Mouse (Mus musculus): ENCODE measurements around the gene Coro1a. TPM values are rescaled to one million over a fixed set of nuclear protein-coding genes. Genes with fewer than 3 reads are reported as not detected.

Coro1a gene
- polyA plus RNA-seq, 1 experiment = 204 TPM

DNA sequence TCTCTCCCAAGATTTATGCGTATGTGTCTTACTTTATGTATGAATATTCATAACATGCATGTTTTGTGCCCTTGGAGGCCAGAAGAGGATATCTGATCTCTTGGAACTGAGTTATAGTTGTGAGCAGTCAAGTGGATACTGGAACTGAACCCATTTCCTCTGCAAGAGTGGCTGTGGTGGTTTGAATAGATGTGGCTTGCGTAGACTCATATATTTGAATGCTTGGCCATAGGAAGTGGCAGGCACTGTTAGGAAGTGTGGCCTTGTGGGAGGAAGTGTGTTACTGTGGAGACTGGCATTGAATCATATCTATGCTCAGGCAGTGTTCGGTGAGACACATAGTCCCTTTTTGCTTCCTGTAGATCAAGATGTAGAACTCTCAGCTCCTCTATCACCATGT lies 51.9 kb downstream of the Coro1a start:
- TF ChIP-seq CTCF (IDR thresholded peaks at IDR 0.05; ENCODE audit: extremely low read depth, insufficient read depth, low read length) (no peak), POLR2A (IDR thresholded peaks at IDR 0.05; ENCODE audit: extremely low read depth, insufficient read depth, low read length) (no peak)
- Histone ChIP-seq H3K27ac (ENCODE audit: insufficient read depth, low read length) (no peak overlapping the region), H3K4me1 (ENCODE audit: control insufficient read depth, insufficient read depth, low read length) (no peaks in the 10 kb centered on the region), H3K4me3 (ENCODE audit: insufficient read depth, low read length) (no peak overlapping the region)

DNA sequence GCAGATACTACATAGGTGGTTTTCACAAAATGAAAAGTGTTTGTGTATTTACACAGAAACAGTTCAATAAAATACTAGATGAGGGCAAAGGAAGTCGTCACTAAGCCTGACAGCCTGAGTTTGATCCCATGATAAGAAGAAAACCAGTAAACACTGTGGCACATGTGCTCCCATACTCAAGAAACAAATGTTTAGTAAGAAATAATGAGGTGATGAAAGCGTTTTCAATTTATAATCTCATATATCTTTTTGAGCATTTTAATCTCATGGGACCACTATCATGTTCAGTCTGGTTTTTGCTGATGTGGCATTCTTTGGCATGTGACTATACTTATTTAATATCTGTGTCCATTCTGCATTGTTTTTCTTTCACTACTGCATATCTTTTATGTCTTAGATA lies 53.6 kb downstream of the Coro1a start:
- H3K4me3 ChIP-seq (ENCODE audit: insufficient read depth, low read length) = no peak overlapping the region
- no peaks in the 10 kb centered on the region for H3K4me1 ChIP-seq (ENCODE audit: control insufficient read depth, insufficient read depth, low read length)
- no peak overlapping the region for H3K27ac ChIP-seq (ENCODE audit: insufficient read depth, low read length)
- TF ChIP-seq CTCF (IDR thresholded peaks at IDR 0.05; ENCODE audit: extremely low read depth, insufficient read depth, low read length) (no peak), POLR2A (IDR thresholded peaks at IDR 0.05; ENCODE audit: extremely low read depth, insufficient read depth, low read length) (no peak)

DNA sequence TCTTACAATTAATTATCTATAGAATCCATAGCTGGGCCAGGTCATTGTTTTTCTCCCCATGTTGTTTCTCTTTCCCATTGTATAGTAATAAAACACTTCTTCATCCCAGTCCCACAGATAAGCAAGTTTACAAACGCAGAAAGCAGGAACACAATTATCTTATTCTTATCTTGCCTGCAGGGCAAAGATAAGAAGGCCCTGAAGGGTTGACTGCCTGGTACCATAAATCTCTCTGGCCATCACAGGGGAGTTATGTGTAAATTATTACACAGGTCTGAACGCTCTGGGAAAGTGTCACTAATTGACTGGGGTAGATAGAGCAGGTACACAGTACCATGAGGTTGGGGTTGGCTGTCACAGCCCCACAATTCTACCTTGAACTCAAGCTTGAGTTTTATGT lies 56.7 kb downstream of the Coro1a start:
- no peak overlapping the region for H3K27ac ChIP-seq (ENCODE audit: insufficient read depth, low read length)
- no peaks in the 10 kb centered on the region for H3K4me1 ChIP-seq (ENCODE audit: control insufficient read depth, insufficient read depth, low read length)
- H3K4me3 ChIP-seq (ENCODE audit: insufficient read depth, low read length) = no peak overlapping the region
- no peak for TF ChIP-seq POLR2A (IDR thresholded peaks at IDR 0.05; ENCODE audit: extremely low read depth, insufficient read depth, low read length)
- no peak for TF ChIP-seq CTCF (IDR thresholded peaks at IDR 0.05; ENCODE audit: extremely low read depth, insufficient read depth, low read length)

Other genes starting within 250 kb of the Coro1a start
- gene Atp2a1, start 244.7 kb downstream of the Coro1a start, polyA plus RNA-seq (2012; rRNA removed) = 0.52 and 0.57 TPM in 2 replicates
- gene Sh2b1, start 232.4 kb downstream of the Coro1a start, polyA plus RNA-seq (2012; rRNA removed) = 63.7 and 66.0 TPM in 2 replicates
- gene Tufm, start 220.4 kb downstream of the Coro1a start, polyA plus RNA-seq (2012; rRNA removed) = 90.1 and 96.8 TPM in 2 replicates
- 119 and 129 TPM in 2 replicates for gene Atxn2l, start 204.3 kb downstream of the Coro1a start, polyA plus RNA-seq (2012; rRNA removed)
- gene Eif3c, start 141.4 kb downstream of the Coro1a start, polyA plus RNA-seq (2012; rRNA removed) = 102 and 103 TPM in 2 replicates
- 0.84 and 0.93 TPM in 2 replicates for gene Apobr, start 122.8 kb downstream of the Coro1a start, polyA plus RNA-seq (2012; rRNA removed)
- 41.8 and 42.3 TPM in 2 replicates for gene Cln3, start 122.0 kb downstream of the Coro1a start, polyA plus RNA-seq (2012; rRNA removed)
- gene Il27, start 112.8 kb downstream of the Coro1a start, polyA plus RNA-seq (2012; rRNA removed) = 0.19 TPM in 1 of 2 replicates, not detected in the other
- 21.6 and 23.1 TPM in 2 replicates for gene Nupr1, start 76.9 kb downstream of the Coro1a start, polyA plus RNA-seq (2012; rRNA removed)
- gene Sgf29, start 58.5 kb downstream of the Coro1a start, polyA plus RNA-seq (2012; rRNA removed) = 38.1 and 43.4 TPM in 2 replicates
- 14.1 and 16.5 TPM in 2 replicates for gene Sult1a1, start 31.4 kb downstream of the Coro1a start, polyA plus RNA-seq (2012; rRNA removed)
- gene Bola2, start 12.4 kb downstream of the Coro1a start, polyA plus RNA-seq (2012; rRNA removed) = 51.2 and 55.8 TPM in 2 replicates
- gene Slx1b, start 12.0 kb downstream of the Coro1a start, polyA plus RNA-seq (2012; rRNA removed) = 31.2 and 33.8 TPM in 2 replicates
- 246 and 283 TPM in 2 replicates for gene Mapk3, start 51.8 kb upstream of the Coro1a start, polyA plus RNA-seq (2012; rRNA removed)
- gene Gdpd3, start 58.5 kb upstream of the Coro1a start, polyA plus RNA-seq (2012; rRNA removed) = 2.5 and 3.1 TPM in 2 replicates
- 539 and 545 TPM in 2 replicates for gene Ypel3, start 69.2 kb upstream of the Coro1a start, polyA plus RNA-seq (2012; rRNA removed)
- gene Tbx6, start 73.7 kb upstream of the Coro1a start, polyA plus RNA-seq (2012; rRNA removed) = 1.4 and 1.6 TPM in 2 replicates
- gene Ppp4c, start 84.7 kb upstream of the Coro1a start, polyA plus RNA-seq (2012; rRNA removed) = 75.4 and 77.7 TPM in 2 replicates
- 108 and 124 TPM in 2 replicates for gene Fam57b, start 89.9 kb upstream of the Coro1a start, polyA plus RNA-seq (2012; rRNA removed)
- gene 4930451I11Rik, start 123.9 kb upstream of the Coro1a start, polyA plus RNA-seq (2012; rRNA removed) = 0.67 TPM in 1 of 2 replicates, not detected in the other
- gene Doc2a, start 139.6 kb upstream of the Coro1a start, polyA plus RNA-seq (2012; rRNA removed) = 45.9 and 52.6 TPM in 2 replicates
- 58.5 and 69.2 TPM in 2 replicates for gene Hirip3, start 154.2 kb upstream of the Coro1a start, polyA plus RNA-seq (2012; rRNA removed)
- 55.6 and 59.3 TPM in 2 replicates for gene Ino80e, start 154.6 kb upstream of the Coro1a start, polyA plus RNA-seq (2012; rRNA removed)
- gene Taok2, start 176.9 kb upstream of the Coro1a start, polyA plus RNA-seq (2012; rRNA removed) = 103 and 104 TPM in 2 replicates
- 31.9 and 35.9 TPM in 2 replicates for gene Tmem219, start 215.1 kb upstream of the Coro1a start, polyA plus RNA-seq (2012; rRNA removed)
- 188 and 198 TPM in 2 replicates for gene Kctd13, start 221.1 kb upstream of the Coro1a start, polyA plus RNA-seq (2012; rRNA removed)
- 55.7 and 63.8 TPM in 2 replicates for gene Asphd1, start 241.8 kb upstream of the Coro1a start, polyA plus RNA-seq (2012; rRNA removed)
- 236 and 261 TPM in 2 replicates for gene Sez6l2, start 242.8 kb upstream of the Coro1a start, polyA plus RNA-seq (2012; rRNA removed)